Mouse (Mus musculus) stomach, postnatal 0 days (tissue): Measurements from ENCODE around the gene Tigd3.

Source experiments
- CTCF ChIP-seq: IDR thresholded peaks from 2 replicates; pipeline ENCODE4 v1.5.1; 2016; ENCODE audit warnings: antibody characterized with exemption, low read depth, mild to moderate bottlenecking, moderate library complexity
- EP300 ChIP-seq: optimal IDR thresholded peaks from 2 replicates; pipeline ENCODE3; 2016; ENCODE audit warnings: antibody characterized with exemption

- peak; percentile 33; the same call in 1 of the 2 replicates for TF ChIP-seq CTCF
- no peak for TF ChIP-seq EP300
Measured at GRCm38 (mm10) chr19:5910221-5910620, 16.3 kb upstream of the Tigd3 start.
